Mouse (Mus musculus) megakaryocyte, embryonic 14.5 days (primary cell): ENCODE measurements around the gene Brdt. TPM values are rescaled to one million over a fixed set of nuclear protein-coding genes. Genes with fewer than 3 reads are reported as not detected.

Experiments used
- H3K27me3 ChIP-seq: replicated peaks from 2 replicates; pipeline ENCODE3; 2012; ENCODE audit warnings: inconsistent platforms
- H3K36me3 ChIP-seq: replicated peaks from 2 replicates; pipeline ENCODE3; 2012; ENCODE audit warnings: low read length, inconsistent platforms, mixed read lengths
- H3K4me1 ChIP-seq: 2 replicates; pipeline ENCODE4 v1.6.1; 2012; ENCODE audit warnings: inconsistent platforms
- H3K4me3 ChIP-seq: replicated peaks from 2 replicates; pipeline ENCODE3; 2012; ENCODE audit warnings: moderate library complexity, mild to moderate bottlenecking, inconsistent platforms
- H3K9me3 ChIP-seq: 2 replicates; pipeline ENCODE4 v1.6.1; 2012; ENCODE audit warnings: inconsistent platforms
- FLI1 ChIP-seq: IDR thresholded peaks from 2 replicates; pipeline ENCODE4 v1.6.1; 2012; ENCODE audit warnings: low read length, inconsistent platforms, mixed read lengths
- GATA1 ChIP-seq: IDR thresholded peaks from 3 replicates; pipeline ENCODE4 v1.6.1; 2012; ENCODE audit warnings: mixed read lengths, low read length, inconsistent platforms, borderline replicate concordance
- polyA plus RNA-seq: library from polyadenylated mRNA; stranded (reverse); fragments of >175 nt; gene quantifications from 2 replicates; pipeline ENCODE4 v1.2.3, GENCODE M21; 2012; ENCODE audit warnings: low replicate concordance; ENCODE audit not compliant: insufficient read depth

Gene Brdt
- polyA plus RNA-seq, 1 experiment = not detected

DNA sequence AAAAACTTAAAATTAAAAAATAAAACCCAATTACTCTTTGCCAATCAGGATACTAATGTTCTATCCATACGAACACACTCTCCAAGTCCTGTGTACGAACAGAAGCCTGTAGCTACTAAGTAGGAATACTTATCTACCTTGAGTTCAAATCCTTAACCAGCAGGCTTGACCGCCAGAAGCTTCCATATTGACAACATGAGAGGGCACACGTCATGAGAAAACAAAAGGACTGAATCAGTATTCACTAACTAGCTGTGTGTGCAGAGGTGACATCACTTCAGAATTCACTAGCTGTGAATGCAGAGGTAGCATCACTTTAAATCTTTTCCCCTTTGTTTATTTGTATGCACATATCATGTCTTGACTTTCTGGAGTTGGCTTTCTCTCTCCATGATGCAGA, 36.9 kb upstream of the Brdt start:
- Histone ChIP-seq H3K27me3 (peaks cover 40% of the 10 kb centered on the region), H3K4me3 (no peak overlapping the region), H3K4me1 (peaks cover 19% of the 10 kb centered on the region), H3K36me3 (no peaks in the 10 kb centered on the region), H3K9me3 (no peaks in the 10 kb centered on the region)
- TF ChIP-seq FLI1 (no peak), GATA1 (no peak)

DNA sequence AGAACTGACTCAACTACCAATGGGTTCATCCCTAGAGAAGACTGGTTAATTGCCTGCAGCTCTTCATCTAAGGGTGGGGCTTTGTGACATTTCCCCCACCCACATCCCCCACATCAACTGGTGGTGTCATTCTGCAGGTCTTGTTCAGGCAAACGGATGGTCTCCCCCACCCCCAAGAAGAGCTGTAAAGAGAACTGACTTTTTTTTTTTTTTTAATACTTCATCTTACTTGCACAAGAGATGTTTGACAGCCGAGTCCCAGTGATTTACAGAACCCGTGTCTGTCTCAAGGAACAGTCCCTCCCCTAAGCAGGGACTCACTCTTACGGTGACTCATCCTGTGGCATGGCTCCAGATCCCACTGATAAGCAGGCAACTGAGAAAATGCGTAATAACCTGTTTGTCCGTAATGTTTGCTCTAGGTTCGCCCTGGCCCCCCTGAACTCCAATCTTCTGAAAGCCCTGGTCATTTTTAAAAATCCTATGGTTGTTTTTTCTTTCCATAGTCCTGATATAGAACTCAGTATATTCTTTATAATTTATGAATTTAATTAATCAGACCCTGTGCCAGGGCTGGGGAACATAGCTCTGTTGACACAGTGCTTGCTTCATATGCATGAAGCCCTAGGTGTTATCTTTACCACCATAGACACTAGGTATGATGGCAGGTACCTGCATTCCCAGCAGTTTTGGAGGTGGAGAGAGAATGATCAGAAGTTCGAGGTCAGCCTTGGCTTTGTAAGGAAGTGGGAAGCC, 35.7 kb upstream of the Brdt start:
- peaks cover 29% of the 10 kb centered on the region for H3K27me3 ChIP-seq
- H3K4me3 ChIP-seq = no peak overlapping the region
- TF ChIP-seq FLI1 (no peak), GATA1 (no peak)
- peaks cover 13% of the 10 kb centered on the region for H3K4me1 ChIP-seq
- no peaks in the 10 kb centered on the region for H3K36me3 ChIP-seq
- H3K9me3 ChIP-seq = no peaks in the 10 kb centered on the region

DNA sequence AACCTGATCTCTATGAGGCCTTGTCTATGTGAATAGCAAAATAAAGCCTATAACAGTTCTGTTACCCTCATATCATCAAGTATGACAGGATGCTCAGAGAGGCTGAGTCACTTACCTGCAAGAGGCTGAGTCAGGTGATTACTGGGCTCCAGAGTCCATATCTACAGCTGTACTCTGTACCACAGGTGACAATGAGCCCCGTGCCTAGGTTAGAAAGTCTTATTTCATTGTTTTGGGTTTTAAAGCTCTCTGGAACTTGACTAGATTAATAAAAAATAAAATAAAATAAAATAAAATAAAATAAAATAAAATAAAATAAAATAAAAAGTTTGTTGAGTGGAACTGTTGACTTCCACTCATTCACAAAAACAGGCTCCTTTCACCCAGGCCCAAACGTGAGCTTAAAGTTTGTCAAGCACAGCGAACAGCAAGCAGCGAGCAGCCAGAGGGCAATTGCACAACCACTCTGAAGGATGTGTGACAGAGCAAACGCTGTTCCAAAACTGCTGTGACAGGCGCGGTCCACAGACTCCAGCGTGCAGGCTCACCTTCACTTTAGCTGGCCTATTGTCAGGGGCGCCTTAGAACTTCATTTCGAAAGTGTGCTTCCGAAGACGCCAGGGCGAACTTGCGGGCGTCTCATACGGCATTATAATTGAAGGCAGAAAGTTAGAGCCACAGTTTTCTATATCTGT, 35.0 kb upstream of the Brdt start:
- Histone ChIP-seq H3K9me3 (no peaks in the 10 kb centered on the region), H3K27me3 (peaks cover 23% of the 10 kb centered on the region), H3K4me3 (no peak overlapping the region), H3K4me1 (peaks cover 13% of the 10 kb centered on the region), H3K36me3 (no peaks in the 10 kb centered on the region)
- no peak for TF ChIP-seq GATA1
- no peak for TF ChIP-seq FLI1

DNA sequence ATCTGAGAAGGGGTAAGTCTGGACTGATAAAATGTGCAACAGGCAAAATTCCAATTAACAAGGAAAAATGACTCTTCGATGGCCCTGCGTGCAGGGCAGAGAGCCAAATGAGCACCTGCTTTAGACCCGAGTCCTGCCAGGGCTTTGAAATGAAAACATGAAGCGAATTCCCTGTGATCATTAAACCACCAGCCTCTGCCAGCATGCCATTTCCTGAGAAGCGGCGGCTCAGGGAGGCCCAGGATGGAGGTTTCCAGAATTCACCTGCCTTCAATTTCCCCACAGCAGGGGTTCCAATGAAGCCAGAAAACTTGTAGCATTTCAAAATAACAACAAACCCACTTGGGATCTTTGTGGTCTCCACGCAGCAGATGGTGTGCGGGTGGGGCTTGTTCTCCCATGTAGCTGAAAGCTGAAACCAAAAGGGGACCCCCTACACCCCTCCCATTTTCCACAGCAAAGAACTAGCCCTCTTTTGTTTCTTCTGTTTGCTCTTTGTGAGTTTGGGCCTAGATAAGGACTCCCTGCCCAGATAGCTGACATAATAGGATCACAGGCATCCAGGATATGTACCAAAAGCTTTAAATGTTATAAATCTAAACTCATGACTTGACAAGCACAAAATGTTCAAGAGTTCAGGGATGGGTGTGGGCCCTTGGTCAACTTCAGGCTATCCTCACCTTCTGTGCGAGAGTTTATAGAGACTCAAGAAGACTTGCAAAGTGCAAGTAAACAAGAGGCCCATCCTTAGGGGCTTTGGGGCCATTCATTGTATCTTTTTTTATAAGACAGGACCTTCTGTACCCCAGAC, 34.2 kb upstream of the Brdt start:
- Histone ChIP-seq H3K4me3 (no peak overlapping the region), H3K27me3 (peaks cover 18% of the 10 kb centered on the region), H3K36me3 (no peaks in the 10 kb centered on the region), H3K9me3 (no peaks in the 10 kb centered on the region), H3K4me1 (peaks cover 12% of the 10 kb centered on the region)
- TF ChIP-seq GATA1 = no peak

DNA sequence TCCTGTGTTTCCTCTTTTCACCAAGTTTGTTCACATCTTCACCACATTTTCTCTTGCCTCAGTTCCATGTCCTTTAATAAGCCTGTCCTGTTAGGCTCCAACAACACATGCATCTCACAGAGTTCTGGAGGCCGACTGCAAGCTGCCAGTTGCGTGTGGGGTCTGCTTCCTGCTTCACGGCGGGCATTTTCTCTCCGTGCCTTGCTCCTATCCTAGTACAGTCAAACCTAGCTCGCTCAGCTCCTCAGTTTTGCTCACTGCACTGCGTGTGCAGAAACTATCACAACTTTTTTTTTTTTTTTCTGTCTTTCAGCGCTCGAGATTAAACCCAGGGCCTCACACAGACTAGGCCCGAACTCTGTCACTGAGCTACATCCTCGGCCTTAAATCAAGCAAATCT, 32.1 kb upstream of the Brdt start:
- TF ChIP-seq GATA1 = no peak
- TF ChIP-seq FLI1 = no peak
- Histone ChIP-seq H3K9me3 (no peaks in the 10 kb centered on the region), H3K4me1 (peaks cover 6% of the 10 kb centered on the region)

DNA sequence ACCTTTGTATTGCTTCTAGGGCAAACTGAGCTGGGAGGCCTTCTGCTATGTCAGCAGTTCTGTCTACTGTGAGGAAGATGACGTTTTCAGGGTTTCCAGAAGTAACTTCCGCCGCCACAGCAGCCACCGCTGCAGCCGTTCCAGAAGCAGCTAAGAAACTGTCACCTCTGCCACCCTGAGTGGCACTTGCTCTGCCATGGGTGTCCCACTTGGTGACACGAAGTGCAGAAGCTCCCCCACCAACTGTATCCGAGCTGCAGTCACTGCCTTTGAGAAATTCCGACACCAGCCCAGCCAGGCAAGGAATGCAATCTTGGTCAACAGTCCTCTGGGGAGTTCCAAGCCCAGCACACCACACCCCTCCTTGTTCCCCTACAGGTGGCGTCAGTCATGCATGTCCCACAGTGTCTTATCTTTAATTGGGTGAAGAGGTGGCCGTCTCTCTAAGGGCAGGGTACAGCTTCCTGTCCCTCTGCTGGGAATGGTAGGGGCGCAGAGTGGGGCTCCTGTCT, 27.6 kb upstream of the Brdt start:
- no peak overlapping the region for H3K4me3 ChIP-seq
- H3K9me3 ChIP-seq = no peaks in the 10 kb centered on the region
- TF ChIP-seq FLI1 = no peak
- no peak for TF ChIP-seq GATA1
- peaks cover 6% of the 10 kb centered on the region for H3K4me1 ChIP-seq
- H3K36me3 ChIP-seq = no peaks in the 10 kb centered on the region
- peaks cover 17% of the 10 kb centered on the region for H3K27me3 ChIP-seq

More for the DNA sequence above, 32.1 kb upstream of the Brdt start:
- Histone ChIP-seq H3K4me3 (no peak overlapping the region), H3K36me3 (no peaks in the 10 kb centered on the region), H3K27me3 (peaks cover 10% of the 10 kb centered on the region)

DNA sequence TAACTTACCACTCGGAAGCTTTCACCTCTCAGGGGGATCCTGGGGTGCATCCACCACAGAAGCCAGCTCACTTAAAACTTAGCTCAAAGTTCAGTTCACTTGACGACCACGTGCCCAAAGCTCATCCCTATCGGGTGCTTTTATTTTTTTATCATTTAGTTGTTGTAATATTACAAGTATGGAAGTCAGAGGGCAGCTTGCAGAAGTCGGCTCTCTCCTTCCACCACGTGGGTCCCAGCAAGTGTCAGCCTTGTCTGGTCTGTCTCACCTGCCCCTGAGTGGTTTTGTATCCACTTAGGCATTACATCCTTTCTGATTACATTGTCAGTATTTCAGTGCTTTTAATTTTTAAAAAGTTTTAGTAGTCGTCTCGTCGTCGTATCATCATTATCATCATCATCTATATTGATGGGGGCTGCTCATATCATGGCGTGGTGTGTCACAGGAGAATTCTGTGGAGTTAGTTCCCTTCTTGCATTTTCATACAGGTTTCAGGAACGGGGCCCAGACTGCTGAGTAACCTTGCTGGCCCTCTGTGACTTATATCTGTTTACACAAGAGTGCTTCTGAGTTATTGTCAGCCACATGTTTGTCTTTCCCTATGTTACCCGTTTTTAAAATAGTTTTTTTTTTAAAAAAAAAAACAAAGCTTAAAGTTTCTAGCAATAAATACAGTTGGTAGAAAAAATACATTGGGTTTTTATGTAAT, 26.7 kb upstream of the Brdt start:
- no peaks in the 10 kb centered on the region; the same call in 1 of the 2 replicates for H3K4me1 ChIP-seq
- H3K27me3 ChIP-seq = peaks cover 17% of the 10 kb centered on the region
- H3K36me3 ChIP-seq = no peaks in the 10 kb centered on the region
- H3K9me3 ChIP-seq = no peaks in the 10 kb centered on the region
- TF ChIP-seq GATA1 (no peak), FLI1 (no peak)
- H3K4me3 ChIP-seq = no peak overlapping the region

DNA sequence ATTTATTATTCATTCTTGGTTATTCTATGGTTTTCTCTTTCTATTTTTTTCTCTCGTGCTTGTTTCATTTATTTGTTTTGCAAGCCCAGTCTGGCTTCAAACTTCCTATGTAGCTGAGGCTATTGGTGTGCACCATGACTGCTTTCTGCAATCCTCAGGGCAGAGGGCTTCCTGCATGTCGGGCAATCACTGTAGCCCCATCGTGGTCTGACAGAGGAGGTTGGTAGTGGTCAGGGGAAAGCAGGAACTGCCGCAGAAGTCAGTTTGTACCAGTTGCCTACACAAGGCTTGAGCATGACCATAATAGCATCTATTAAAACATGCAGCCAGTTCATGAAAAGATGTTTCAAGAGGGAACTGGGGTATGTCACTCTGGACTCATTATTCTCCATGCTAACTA, 23.5 kb upstream of the Brdt start:
- Histone ChIP-seq H3K4me1 (no peaks in the 10 kb centered on the region; the same call in 1 of the 2 replicates), H3K36me3 (no peaks in the 10 kb centered on the region), H3K27me3 (peaks cover 13% of the 10 kb centered on the region), H3K9me3 (no peaks in the 10 kb centered on the region), H3K4me3 (no peak overlapping the region)
- no peak for TF ChIP-seq FLI1
- no peak for TF ChIP-seq GATA1

DNA sequence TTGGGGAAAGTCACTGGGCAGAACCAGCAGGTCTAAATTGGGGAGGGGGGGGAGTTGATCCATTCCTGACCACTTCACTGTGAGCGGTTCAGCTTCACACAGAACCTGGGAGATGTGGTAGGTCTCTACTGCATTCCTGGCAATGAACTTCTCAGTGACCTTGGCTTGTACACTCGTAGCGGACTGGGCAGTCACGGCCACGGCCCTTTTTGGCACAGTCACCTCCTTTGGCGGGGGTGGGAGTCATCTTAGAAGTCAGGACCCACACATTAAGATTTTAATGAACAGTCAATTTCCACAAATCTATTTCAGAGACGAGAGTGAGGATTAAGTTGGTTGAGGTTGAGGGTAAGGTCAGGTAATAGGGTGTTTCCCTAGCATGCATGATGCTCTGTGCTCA, 13.8 kb upstream of the Brdt start:
- peaks cover 7% of the 10 kb centered on the region; the same call in 1 of the 2 replicates for H3K9me3 ChIP-seq

More for the DNA sequence above, 13.8 kb upstream of the Brdt start:
- H3K4me1 ChIP-seq = peaks cover 4% of the 10 kb centered on the region
- H3K27me3 ChIP-seq = peaks cover 15% of the 10 kb centered on the region
- TF ChIP-seq FLI1 (no peak), GATA1 (no peak)
- no peaks in the 10 kb centered on the region for H3K36me3 ChIP-seq
- no peak overlapping the region for H3K4me3 ChIP-seq
